Mouse (Mus musculus): ENCODE data around the gene Tpra1. TPM values are rescaled to one million over a fixed set of nuclear protein-coding genes. Genes with fewer than 3 reads are reported as not detected.

Gene Tpra1
- polyA plus RNA-seq, 1 experiment from 2014 or later: 91.7 TPM

DNA sequence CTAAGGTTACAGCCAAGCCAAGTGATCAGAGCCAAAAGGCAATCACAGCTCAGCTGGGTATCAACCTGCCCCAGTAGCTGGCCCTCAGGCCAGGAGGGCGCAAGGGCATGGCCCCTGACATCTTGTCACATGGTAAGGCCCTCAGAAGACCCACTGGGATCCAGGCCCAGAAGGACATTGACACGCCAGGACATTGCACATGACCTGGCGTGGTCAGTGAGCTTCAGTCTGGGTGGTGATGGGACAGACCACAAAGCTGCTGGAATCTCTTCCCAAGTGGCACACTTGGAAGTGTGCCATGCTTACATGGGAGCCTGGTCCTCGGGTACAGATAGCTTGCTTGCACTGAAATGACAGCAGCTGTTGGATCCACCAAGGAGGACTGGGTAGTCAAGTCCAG lies 11.0 kb downstream of the Tpra1 start:
- no peak overlapping the region for H3K27ac ChIP-seq (replicated peaks)
- no peak for ATAC-seq (ENCODE audit: low FRiP score)
- 82% methylated on average over 4 of the region's 4 CpGs for WGBS
- H3K4me1 ChIP-seq: no peaks in the 10 kb centered on the region
- no peak overlapping the region for H3K4me2 ChIP-seq
- H3K4me3 ChIP-seq (replicated peaks): no peak overlapping the region
- H3K9me3 ChIP-seq (replicated peaks): no peaks in the 10 kb centered on the region
- H3K27me3 ChIP-seq (replicated peaks): no peaks in the 10 kb centered on the region
- peaks cover 20% of the 10 kb centered on the region for H3K36me3 ChIP-seq
- H3K9ac ChIP-seq (replicated peaks): no peak overlapping the region

DNA sequence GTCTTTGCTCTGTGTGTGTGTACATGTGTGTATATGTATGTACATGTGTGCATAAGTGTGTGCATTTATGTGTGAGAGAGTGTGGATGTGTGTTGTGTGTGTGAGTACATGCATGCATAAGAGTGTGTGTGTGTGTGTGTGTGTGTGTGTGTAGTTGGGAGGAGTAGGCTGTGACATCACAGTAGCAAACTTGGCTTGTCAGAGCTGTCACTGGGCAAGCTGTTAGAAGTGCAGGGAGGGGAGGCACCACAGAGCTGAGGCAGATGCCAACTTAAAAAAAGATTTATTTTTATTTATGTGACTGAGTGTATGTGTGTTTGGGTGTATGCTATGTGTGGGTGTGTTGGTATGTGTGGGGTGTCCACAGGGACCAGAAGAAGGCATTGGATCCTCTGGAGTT lies 11.4 kb downstream of the Tpra1 start:
- ATAC-seq (ENCODE audit: low FRiP score): no peak
- Histone ChIP-seq H3K9me3 (replicated peaks) (no peaks in the 10 kb centered on the region), H3K27ac (replicated peaks) (no peak overlapping the region), H3K27me3 (replicated peaks) (no peaks in the 10 kb centered on the region), H3K4me2 (no peak overlapping the region), H3K4me3 (replicated peaks) (no peak overlapping the region), H3K4me1 (no peaks in the 10 kb centered on the region), H3K9ac (replicated peaks) (no peak overlapping the region), H3K36me3 (peaks cover 20% of the 10 kb centered on the region)

GRCm38 (mm10) chr6:88914799-88915198 lies 12.7 kb downstream of the Tpra1 start:
- H3K4me3 ChIP-seq (replicated peaks): no peak overlapping the region
- H3K36me3 ChIP-seq: peaks cover 11% of the 10 kb centered on the region
- no peak overlapping the region for H3K9ac ChIP-seq (replicated peaks)
- whole genome bisulfite sequencing: 76% methylated on average over 5 of the region's 5 CpGs
- no peaks in the 10 kb centered on the region for H3K27me3 ChIP-seq (replicated peaks)
- H3K9me3 ChIP-seq (replicated peaks): no peaks in the 10 kb centered on the region
- H3K4me1 ChIP-seq: no peaks in the 10 kb centered on the region
- no peak overlapping the region for H3K27ac ChIP-seq (replicated peaks)
- no peak for ATAC-seq (ENCODE audit: low FRiP score)
- no peak overlapping the region for H3K4me2 ChIP-seq

GRCm38 (mm10) chr6:88915510-88915909 lies 13.5 kb downstream of the Tpra1 start:
- Histone ChIP-seq H3K9me3 (replicated peaks) (no peaks in the 10 kb centered on the region), H3K4me2 (no peak overlapping the region), H3K27ac (replicated peaks) (no peak overlapping the region), H3K4me1 (no peaks in the 10 kb centered on the region), H3K27me3 (replicated peaks) (no peaks in the 10 kb centered on the region), H3K9ac (replicated peaks) (no peak overlapping the region), H3K4me3 (replicated peaks) (no peak overlapping the region), H3K36me3 (peaks cover 6% of the 10 kb centered on the region; the same call in 1 of the 2 replicates)
- WGBS: 75% methylated on average over 4 of the region's 4 CpGs
- ATAC-seq (ENCODE audit: low FRiP score): no peak

GRCm38 (mm10) chr6:88916153-88916552 lies 14.1 kb downstream of the Tpra1 start:
- Histone ChIP-seq H3K4me3 (replicated peaks) (no peak overlapping the region), H3K9ac (replicated peaks) (no peak overlapping the region), H3K27me3 (replicated peaks) (no peaks in the 10 kb centered on the region), H3K4me2 (no peak overlapping the region), H3K36me3 (peaks cover 2% of the 10 kb centered on the region; the same call in 1 of the 2 replicates), H3K4me1 (no peaks in the 10 kb centered on the region), H3K27ac (replicated peaks) (no peak overlapping the region), H3K9me3 (replicated peaks) (no peaks in the 10 kb centered on the region)
- WGBS: 63% methylated on average over 1 of the region's 1 CpGs
- ATAC-seq (ENCODE audit: low FRiP score): 0 out of 2 replicates have a peak, but pooled peaks have one; percentile 9

GRCm38 (mm10) chr6:88918802-88919201 lies 16.8 kb downstream of the Tpra1 start:
- no peak for ATAC-seq (ENCODE audit: low FRiP score)
- no peak overlapping the region for H3K27ac ChIP-seq (replicated peaks)
- 81% methylated on average over 8 of the region's 8 CpGs for WGBS

GRCm38 (mm10) chr6:88924502-88925275 lies 22.6 kb downstream of the Tpra1 start:
- no peak overlapping the region for H3K4me3 ChIP-seq (replicated peaks)
- 6% methylated on average over 5 of the region's 5 CpGs for WGBS
- ATAC-seq (ENCODE audit: low FRiP score): 0 out of 2 replicates have a peak, but pooled peaks have one; percentile 24

More at GRCm38 (mm10) chr6:88918802-88919201, 16.8 kb downstream of the Tpra1 start:
- Histone ChIP-seq H3K4me2 (no peak overlapping the region), H3K27me3 (replicated peaks) (no peaks in the 10 kb centered on the region), H3K9me3 (replicated peaks) (no peaks in the 10 kb centered on the region), H3K9ac (replicated peaks) (no peak overlapping the region), H3K4me3 (replicated peaks) (no peak overlapping the region), H3K4me1 (no peaks in the 10 kb centered on the region), H3K36me3 (no peaks in the 10 kb centered on the region)

DNA sequence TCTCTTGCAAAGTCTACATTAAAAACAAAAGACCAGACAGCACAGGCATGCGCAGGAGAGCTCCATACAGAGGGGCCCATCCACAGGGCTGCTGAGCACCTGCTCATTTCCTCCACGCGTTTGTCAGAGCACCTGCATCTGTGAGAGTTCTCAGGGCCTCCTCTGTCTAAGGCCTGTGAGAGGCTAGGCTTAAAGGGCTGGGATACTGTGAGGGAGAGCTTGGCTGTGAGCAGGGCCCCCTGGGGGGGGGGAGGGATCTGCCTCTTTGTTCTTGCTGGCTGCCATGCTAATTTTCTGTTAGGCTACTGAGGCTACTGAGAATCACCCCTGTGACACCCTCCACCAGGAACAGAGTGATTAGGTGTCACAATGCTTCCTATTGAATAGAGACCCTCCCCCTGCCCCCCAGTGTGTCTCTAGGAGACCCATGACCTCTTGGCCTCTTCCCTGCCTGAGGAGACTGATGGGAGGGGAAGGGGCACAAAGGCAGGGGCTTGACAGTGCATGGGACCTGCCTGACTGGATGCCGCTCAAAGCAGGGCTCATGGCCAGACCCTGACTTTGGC lies 23.7 kb downstream of the Tpra1 start:
- WGBS: 13% methylated on average over 4 of the region's 4 CpGs
- Histone ChIP-seq H3K9ac (replicated peaks) (0 out of 2 replicates have a peak overlapping the region, but pooled peaks have one; percentile 9), H3K27ac (replicated peaks) (peak overlapping the region; percentile 70), H3K27me3 (replicated peaks) (no peaks in the 10 kb centered on the region), H3K4me3 (replicated peaks) (no peak overlapping the region), H3K9me3 (replicated peaks) (no peaks in the 10 kb centered on the region), H3K4me2 (no peak overlapping the region), H3K4me1 (peaks cover 62% of the 10 kb centered on the region), H3K36me3 (no peaks in the 10 kb centered on the region)
- peak; percentile 30; the same call in 1 of the 2 replicates for ATAC-seq (ENCODE audit: low FRiP score)

More at GRCm38 (mm10) chr6:88924502-88925275, 22.6 kb downstream of the Tpra1 start:
- Histone ChIP-seq H3K4me1 (peaks cover 53% of the 10 kb centered on the region), H3K9me3 (replicated peaks) (no peaks in the 10 kb centered on the region), H3K36me3 (no peaks in the 10 kb centered on the region), H3K4me2 (no peak overlapping the region), H3K9ac (replicated peaks) (no peak overlapping the region), H3K27me3 (replicated peaks) (no peaks in the 10 kb centered on the region), H3K27ac (replicated peaks) (peak overlapping the region; percentile 70)

- no peaks in the 10 kb centered on the region for H3K36me3 ChIP-seq
- H3K27ac ChIP-seq (replicated peaks): 0 out of 2 replicates have a peak overlapping the region, but pooled peaks have one; percentile 19
- no peak for ATAC-seq (ENCODE audit: low FRiP score)
- WGBS: 21% methylated on average over 3 of the region's 3 CpGs
- H3K4me2 ChIP-seq: no peak overlapping the region
- no peak overlapping the region for H3K9ac ChIP-seq (replicated peaks)
- H3K4me1 ChIP-seq: peaks cover 65% of the 10 kb centered on the region
- H3K4me3 ChIP-seq (replicated peaks): no peak overlapping the region
- H3K27me3 ChIP-seq (replicated peaks): no peaks in the 10 kb centered on the region
- H3K9me3 ChIP-seq (replicated peaks): no peaks in the 10 kb centered on the region
Observed at GRCm38 (mm10) chr6:88926870-88927269, 24.8 kb downstream of the Tpra1 start.

DNA sequence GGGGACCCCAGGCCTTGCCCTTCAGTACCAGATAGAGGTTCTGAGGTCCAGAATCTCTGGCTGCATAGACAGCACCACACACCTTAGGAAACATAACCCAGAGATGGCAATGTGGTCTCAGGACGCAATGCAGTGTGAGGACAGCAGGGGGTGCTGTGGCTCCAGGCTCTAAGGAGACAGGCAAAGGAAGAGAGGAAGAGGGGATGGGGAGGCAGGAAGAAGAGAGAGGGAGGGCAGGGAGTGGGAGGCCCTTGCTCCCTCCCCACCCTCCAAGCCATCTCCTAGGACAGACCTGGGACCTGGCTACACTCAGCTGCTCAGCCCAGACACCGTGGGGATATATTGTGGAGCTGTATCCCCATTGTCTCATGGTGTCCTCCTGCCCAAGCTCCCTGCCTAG lies 25.5 kb downstream of the Tpra1 start:
- Histone ChIP-seq H3K4me3 (replicated peaks) (no peak overlapping the region), H3K9ac (replicated peaks) (no peak overlapping the region), H3K27me3 (replicated peaks) (no peaks in the 10 kb centered on the region), H3K4me1 (peaks cover 66% of the 10 kb centered on the region), H3K4me2 (no peak overlapping the region), H3K9me3 (replicated peaks) (no peaks in the 10 kb centered on the region), H3K36me3 (no peaks in the 10 kb centered on the region), H3K27ac (replicated peaks) (no peak overlapping the region)
- 6% methylated on average over 2 of the region's 2 CpGs for WGBS
- ATAC-seq (ENCODE audit: low FRiP score): peak; percentile 55

DNA sequence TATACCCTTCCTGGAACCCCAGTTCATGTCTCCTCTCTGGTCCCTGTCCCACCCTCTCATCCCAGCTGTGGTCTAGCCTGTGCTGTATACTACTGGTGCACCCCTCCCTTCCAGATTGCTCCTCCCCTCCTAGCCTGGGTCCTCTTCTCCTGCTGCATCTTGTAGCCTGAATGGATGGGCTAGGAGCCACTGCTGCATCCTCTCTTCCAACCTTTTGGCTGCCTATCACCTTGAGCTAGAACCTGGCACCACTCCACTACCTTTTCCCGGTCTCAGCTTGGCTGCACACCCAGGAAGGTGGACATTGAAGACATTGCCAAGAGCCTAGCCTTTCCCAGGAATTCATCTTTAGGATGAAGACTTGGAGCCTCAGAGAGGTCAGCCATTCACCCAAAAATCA lies 26.0 kb downstream of the Tpra1 start:
- H3K9me3 ChIP-seq (replicated peaks): no peaks in the 10 kb centered on the region
- H3K4me3 ChIP-seq (replicated peaks): no peak overlapping the region
- H3K4me1 ChIP-seq: peaks cover 66% of the 10 kb centered on the region
- H3K36me3 ChIP-seq: no peaks in the 10 kb centered on the region
- no peak for ATAC-seq (ENCODE audit: low FRiP score)
- H3K9ac ChIP-seq (replicated peaks): no peak overlapping the region
- H3K27me3 ChIP-seq (replicated peaks): no peaks in the 10 kb centered on the region
- H3K27ac ChIP-seq (replicated peaks): no peak overlapping the region
- no peak overlapping the region for H3K4me2 ChIP-seq
- 74% methylated on average over 1 of the region's 1 CpGs for WGBS

GRCm38 (mm10) chr6:88928576-88928975 lies 26.5 kb downstream of the Tpra1 start:
- Histone ChIP-seq H3K9ac (replicated peaks) (no peak overlapping the region), H3K9me3 (replicated peaks) (no peaks in the 10 kb centered on the region), H3K4me2 (no peak overlapping the region), H3K4me3 (replicated peaks) (no peak overlapping the region), H3K36me3 (no peaks in the 10 kb centered on the region), H3K27me3 (replicated peaks) (0 out of 2 replicates have a peak, but pooled peaks cover 3% of the 10 kb centered on the region), H3K27ac (replicated peaks) (no peak overlapping the region), H3K4me1 (peaks cover 66% of the 10 kb centered on the region)
- 54% methylated on average over 5 of the region's 5 CpGs for WGBS
- ATAC-seq (ENCODE audit: low FRiP score): no peak
